Mouse (Mus musculus) spleen, adult 12 weeks (tissue): ENCODE data around the gene Tspan2.

Experiments
- DNase-seq: peaks from one replicate; pipeline ENCODE4 v3.0.0; 2022; ENCODE audit warnings: low spot score

Tspan2 gene

GRCm38 (mm10) chr3:102773018-102773417 lies 38.7 kb downstream of the Tspan2 start:
- no peak for DNase-seq

GRCm38 (mm10) chr3:102782618-102783017 lies 48.3 kb downstream of the Tspan2 start, which contains the start of gene Tshb:
Gene Tshb (minus strand): TSS chr3:102782718.
- DNase-seq, result no peak

- no peak for DNase-seq
Observed at GRCm38 (mm10) chr3:102787369-102787768, 53.0 kb downstream of the Tspan2 start.

GRCm38 (mm10) chr3:102803937-102804336 lies 69.6 kb downstream of the Tspan2 start:
- peak; percentile 38 for DNase-seq

- DNase-seq, result no peak
Observed at GRCm38 (mm10) chr3:102842386-102842785, 108.1 kb downstream of the Tspan2 start.

- DNase-seq, result no peak
Observed at GRCm38 (mm10) chr3:102848661-102849060, 114.3 kb downstream of the Tspan2 start.
